Mouse (Mus musculus): ENCODE data around the gene Alk. TPM values are rescaled to one million over a fixed set of nuclear protein-coding genes. Genes with fewer than 3 reads are reported as not detected.

Alk gene
- total and polyA plus RNA-seq, 2 experiments: not detected

GRCm38 (mm10) chr17:71862895-71863294, 741.5 kb downstream of the Alk start:
- WGBS: 84% methylated on average over 4 of the region's 4 CpGs
- Histone ChIP-seq H3K36me3 (ENCODE audit: control insufficient read depth, insufficient read depth, low read length) (no peaks in the 10 kb centered on the region), H3K9ac (ENCODE audit: low read depth, low read length) (no peak overlapping the region), H3K27me3 (ENCODE audit: control insufficient read depth, insufficient read depth, low read length) (no peaks in the 10 kb centered on the region), H3K79me2 (ENCODE audit: control insufficient read depth, insufficient read depth, low read length) (no peaks in the 10 kb centered on the region), H3K4me3 (ENCODE audit: insufficient read depth, low read depth, low read length) (no peak overlapping the region), H3K27ac (replicated peaks; ENCODE audit: insufficient read depth, low read depth, low read length) (no peak overlapping the region), H3K4me1 (ENCODE audit: control insufficient read depth, insufficient read depth, low read length) (no peaks in the 10 kb centered on the region)
- DNase-seq (ENCODE audit: extremely low read depth, low read depth, low spot score): no peak
- no peak for TF ChIP-seq POLR2A (IDR thresholded peaks at IDR 0.05; ENCODE audit: extremely low read depth, insufficient read depth, low read length)
- TF ChIP-seq CTCF (IDR thresholded peaks at IDR 0.05; ENCODE audit: low read depth, low read length): no peak

GRCm38 (mm10) chr17:71862184-71862583, 742.2 kb downstream of the Alk start:
- Histone ChIP-seq H3K27ac (replicated peaks; ENCODE audit: insufficient read depth, low read depth, low read length) (no peak overlapping the region), H3K27me3 (ENCODE audit: control insufficient read depth, insufficient read depth, low read length) (no peaks in the 10 kb centered on the region), H3K79me2 (ENCODE audit: control insufficient read depth, insufficient read depth, low read length) (no peaks in the 10 kb centered on the region), H3K36me3 (ENCODE audit: control insufficient read depth, insufficient read depth, low read length) (no peaks in the 10 kb centered on the region), H3K4me3 (ENCODE audit: insufficient read depth, low read depth, low read length) (no peak overlapping the region), H3K4me1 (ENCODE audit: control insufficient read depth, insufficient read depth, low read length) (no peaks in the 10 kb centered on the region), H3K9ac (ENCODE audit: low read depth, low read length) (no peak overlapping the region)
- DNase-seq (ENCODE audit: extremely low read depth, low read depth, low spot score): no peak
- TF ChIP-seq CTCF (IDR thresholded peaks at IDR 0.05; ENCODE audit: low read depth, low read length) (no peak), POLR2A (IDR thresholded peaks at IDR 0.05; ENCODE audit: extremely low read depth, insufficient read depth, low read length) (no peak)
- WGBS: 93% methylated on average over 3 of the region's 3 CpGs

GRCm38 (mm10) chr17:71831960-71832359, 772.5 kb downstream of the Alk start:
- 86% methylated on average over 3 of the region's 3 CpGs for WGBS
- no peaks in the 10 kb centered on the region for H3K36me3 ChIP-seq (ENCODE audit: control insufficient read depth, insufficient read depth, low read length)
- no peak overlapping the region for H3K4me3 ChIP-seq (ENCODE audit: insufficient read depth, low read depth, low read length)
- H3K27me3 ChIP-seq (ENCODE audit: control insufficient read depth, insufficient read depth, low read length): no peaks in the 10 kb centered on the region
- peaks cover 10% of the 10 kb centered on the region for H3K4me1 ChIP-seq (ENCODE audit: control insufficient read depth, insufficient read depth, low read length)
- DNase-seq (ENCODE audit: extremely low read depth, low read depth, low spot score): peak; percentile 11
- H3K27ac ChIP-seq (replicated peaks; ENCODE audit: insufficient read depth, low read depth, low read length): no peak overlapping the region
- H3K9ac ChIP-seq (ENCODE audit: low read depth, low read length): no peak overlapping the region
- TF ChIP-seq CTCF (IDR thresholded peaks at IDR 0.05; ENCODE audit: low read depth, low read length): no peak
- TF ChIP-seq POLR2A (IDR thresholded peaks at IDR 0.05; ENCODE audit: extremely low read depth, insufficient read depth, low read length): no peak
- H3K79me2 ChIP-seq (ENCODE audit: control insufficient read depth, insufficient read depth, low read length): no peaks in the 10 kb centered on the region

GRCm38 (mm10) chr17:71828647-71829414, 775.6 kb downstream of the Alk start:
- H3K27ac ChIP-seq (replicated peaks; ENCODE audit: insufficient read depth, low read depth, low read length): peak overlapping the region; percentile 34; the same call in 1 of the 2 replicates
- no peaks in the 10 kb centered on the region for H3K36me3 ChIP-seq (ENCODE audit: control insufficient read depth, insufficient read depth, low read length)
- WGBS: 28% methylated on average over 12 of the region's 12 CpGs
- H3K9ac ChIP-seq (ENCODE audit: low read depth, low read length): no peak overlapping the region; the same call in 1 of the 2 replicates
- no peaks in the 10 kb centered on the region for H3K27me3 ChIP-seq (ENCODE audit: control insufficient read depth, insufficient read depth, low read length)
- H3K4me1 ChIP-seq (ENCODE audit: control insufficient read depth, insufficient read depth, low read length): peaks cover 10% of the 10 kb centered on the region
- peak overlapping the region; percentile 6; the same call in 1 of the 2 replicates for H3K4me3 ChIP-seq (ENCODE audit: insufficient read depth, low read depth, low read length)
- no peaks in the 10 kb centered on the region for H3K79me2 ChIP-seq (ENCODE audit: control insufficient read depth, insufficient read depth, low read length)
- DNase-seq (ENCODE audit: extremely low read depth, low read depth, low spot score): peak; percentile 82
- TF ChIP-seq POLR2A (IDR thresholded peaks at IDR 0.05; ENCODE audit: extremely low read depth, insufficient read depth, low read length): no peak
- no peak for TF ChIP-seq CTCF (IDR thresholded peaks at IDR 0.05; ENCODE audit: low read depth, low read length)

- Histone ChIP-seq H3K36me3 (ENCODE audit: control insufficient read depth, insufficient read depth, low read length) (no peaks in the 10 kb centered on the region), H3K4me1 (ENCODE audit: control insufficient read depth, insufficient read depth, low read length) (peaks cover 10% of the 10 kb centered on the region), H3K4me3 (ENCODE audit: insufficient read depth, low read depth, low read length) (no peak overlapping the region), H3K9ac (ENCODE audit: low read depth, low read length) (no peak overlapping the region), H3K27ac (replicated peaks; ENCODE audit: insufficient read depth, low read depth, low read length) (no peak overlapping the region), H3K79me2 (ENCODE audit: control insufficient read depth, insufficient read depth, low read length) (no peaks in the 10 kb centered on the region), H3K27me3 (ENCODE audit: control insufficient read depth, insufficient read depth, low read length) (no peaks in the 10 kb centered on the region)
- DNase-seq (ENCODE audit: extremely low read depth, low read depth, low spot score): peak; percentile 11
- WGBS: 57% methylated on average over 8 of the region's 8 CpGs
- TF ChIP-seq CTCF (IDR thresholded peaks at IDR 0.05; ENCODE audit: low read depth, low read length): no peak
- no peak for TF ChIP-seq POLR2A (IDR thresholded peaks at IDR 0.05; ENCODE audit: extremely low read depth, insufficient read depth, low read length)
Measured at GRCm38 (mm10) chr17:71827627-71828026, 776.8 kb downstream of the Alk start.

- H3K4me1 ChIP-seq (ENCODE audit: control insufficient read depth, insufficient read depth, low read length): peaks cover 10% of the 10 kb centered on the region
- TF ChIP-seq POLR2A (IDR thresholded peaks at IDR 0.05; ENCODE audit: extremely low read depth, insufficient read depth, low read length): no peak
- no peak for TF ChIP-seq CTCF (IDR thresholded peaks at IDR 0.05; ENCODE audit: low read depth, low read length)
- no peak for DNase-seq (ENCODE audit: extremely low read depth, low read depth, low spot score)
- 64% methylated on average over 3 of the region's 3 CpGs for WGBS
- no peaks in the 10 kb centered on the region for H3K79me2 ChIP-seq (ENCODE audit: control insufficient read depth, insufficient read depth, low read length)
- no peaks in the 10 kb centered on the region for H3K27me3 ChIP-seq (ENCODE audit: control insufficient read depth, insufficient read depth, low read length)
- no peak overlapping the region for H3K27ac ChIP-seq (replicated peaks; ENCODE audit: insufficient read depth, low read depth, low read length)
- no peaks in the 10 kb centered on the region for H3K36me3 ChIP-seq (ENCODE audit: control insufficient read depth, insufficient read depth, low read length)
- no peak overlapping the region for H3K4me3 ChIP-seq (ENCODE audit: insufficient read depth, low read depth, low read length)
- no peak overlapping the region for H3K9ac ChIP-seq (ENCODE audit: low read depth, low read length)
Measured at GRCm38 (mm10) chr17:71826603-71827002, 777.8 kb downstream of the Alk start.
